Mouse (Mus musculus): ENCODE results near the gene Calb2.

DNA sequence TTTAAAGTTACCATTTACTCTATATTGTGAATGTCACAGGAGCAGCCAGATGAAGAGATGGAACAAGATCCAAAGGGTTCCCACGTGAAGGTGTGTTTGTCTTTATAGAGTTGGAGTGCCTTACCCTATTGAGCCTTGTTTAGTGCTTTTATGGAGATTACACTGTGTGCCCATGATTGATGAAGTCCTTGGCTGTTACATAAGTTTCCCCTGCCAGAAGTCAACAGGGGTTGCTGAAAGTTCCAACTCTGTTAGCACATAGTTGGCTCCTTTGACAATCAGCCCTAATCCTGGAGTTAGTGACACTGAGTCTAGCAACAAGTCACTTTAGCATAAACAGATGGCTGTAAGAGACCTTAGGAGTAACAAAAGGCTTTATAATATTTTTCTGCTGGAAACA, 76.1 kb downstream of the Calb2 start:
- TF ChIP-seq POLR2A (IDR thresholded peaks at IDR 0.05; ENCODE audit: borderline replicate concordance, extremely low read depth, insufficient read depth, insufficient read length, poor library complexity, severe bottlenecking) (no peak), CTCF (IDR thresholded peaks at IDR 0.05; ENCODE audit: borderline replicate concordance, extremely low read depth, insufficient read depth, insufficient read length) (no peak)

Data from brain, embryonic 14.5 days (tissue).